Mouse (Mus musculus): ENCODE data around the gene Myrip. TPM values are rescaled to one million over a fixed set of nuclear protein-coding genes. Genes with fewer than 3 reads are reported as not detected.
"Not testable (repeated sequence)": the region's sequence is repeated elsewhere in the genome, so short reads cannot be mapped to it uniquely, and the experiment has no call there.

Gene Myrip
- polyA plus RNA-seq (2016; fragmentation: Nextera tagmentation; extraction: Ambion mirVana), result 0.38 TPM in 1 of 2 replicates, not detected in the other

DNA sequence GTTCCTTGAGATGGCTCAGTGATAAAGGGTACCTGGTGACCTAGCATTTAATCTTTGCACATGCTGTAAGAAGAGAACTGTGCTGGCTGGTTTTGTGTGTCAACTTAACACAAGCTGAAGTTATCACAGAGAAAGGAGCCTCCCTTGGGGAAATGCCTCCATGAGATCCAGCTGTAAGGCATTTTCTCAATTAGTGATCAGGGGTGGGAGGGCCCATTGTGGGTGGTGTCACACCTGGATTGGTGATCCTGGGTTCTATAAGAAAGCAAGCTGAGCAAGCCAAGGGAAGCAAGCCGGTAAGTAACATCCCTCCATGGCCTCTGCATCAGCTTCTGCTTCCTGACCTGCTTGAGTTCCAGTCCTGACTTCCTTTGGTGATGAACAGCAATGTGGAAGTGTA lies at the start of gene Myrip:
Gene Myrip (plus strand): TSS at position 301 of the 400 bp plus-strand sequence.
- not testable (repeated sequence) for H3K27ac ChIP-seq; ATAC-seq (ENCODE audit: insufficient number of reproducible peaks, insufficient read depth, low FRiP score, low TSS enrichment, low read depth); H3K36me3 ChIP-seq; H3K4me2 ChIP-seq; H3K9me3 ChIP-seq; H3K9ac ChIP-seq (replicated peaks); H3K4me3 ChIP-seq (replicated peaks)
- WGBS, result 90% methylated on average over 1 of the region's 1 CpGs
- peaks cover 16% of the 10 kb centered on the region for H3K4me1 ChIP-seq (replicated peaks)
- H3K27me3 ChIP-seq, result peaks cover 58% of the 10 kb centered on the region

- 71% methylated on average over 8 of the region's 8 CpGs for WGBS
- Histone ChIP-seq H3K9ac (replicated peaks) (no peak overlapping the region), H3K9me3 (no peaks in the 10 kb centered on the region), H3K36me3 (no peaks in the 10 kb centered on the region), H3K4me3 (replicated peaks) (no peak overlapping the region), H3K4me1 (replicated peaks) (peaks cover 6% of the 10 kb centered on the region; the same call in 1 of the 2 replicates), H3K27ac (no peak overlapping the region), H3K4me2 (no peak overlapping the region), H3K27me3 (no peaks in the 10 kb centered on the region)
- no peak for ATAC-seq (ENCODE audit: insufficient number of reproducible peaks, insufficient read depth, low FRiP score, low TSS enrichment, low read depth)
Measured at GRCm38 (mm10) chr9:120259805-120260204, 41.5 kb upstream of the Myrip start.

DNA sequence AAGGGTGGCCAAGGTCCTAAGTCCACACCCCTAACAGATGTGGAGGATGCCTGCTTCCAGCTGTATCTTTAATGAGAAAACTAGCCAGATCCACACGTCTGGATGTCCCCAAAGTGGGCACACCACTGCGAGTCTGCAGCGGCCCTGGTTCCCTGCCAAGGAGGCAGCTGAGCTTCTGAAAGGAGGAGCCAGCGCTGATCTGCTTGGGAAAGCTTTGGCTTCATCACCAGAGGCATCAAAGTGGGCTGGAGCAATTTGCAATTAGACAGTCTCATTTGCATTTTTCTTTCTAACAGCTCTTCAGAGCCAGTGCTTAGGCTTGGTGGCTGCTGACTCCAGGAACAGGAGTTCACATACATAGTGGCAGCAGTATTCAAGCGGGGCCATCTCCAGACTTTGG lies 37.3 kb upstream of the Myrip start:
- no peaks in the 10 kb centered on the region for H3K9me3 ChIP-seq
- H3K4me3 ChIP-seq (replicated peaks), result no peak overlapping the region
- no peak for ATAC-seq (ENCODE audit: insufficient number of reproducible peaks, insufficient read depth, low FRiP score, low TSS enrichment, low read depth)
- no peak overlapping the region for H3K9ac ChIP-seq (replicated peaks)
- 61% methylated on average over 5 of the region's 5 CpGs for WGBS
- no peak overlapping the region for H3K4me2 ChIP-seq
- H3K4me1 ChIP-seq (replicated peaks), result peaks cover 6% of the 10 kb centered on the region; the same call in 1 of the 2 replicates
- H3K36me3 ChIP-seq, result no peaks in the 10 kb centered on the region
- no peaks in the 10 kb centered on the region for H3K27me3 ChIP-seq
- H3K27ac ChIP-seq, result no peak overlapping the region

DNA sequence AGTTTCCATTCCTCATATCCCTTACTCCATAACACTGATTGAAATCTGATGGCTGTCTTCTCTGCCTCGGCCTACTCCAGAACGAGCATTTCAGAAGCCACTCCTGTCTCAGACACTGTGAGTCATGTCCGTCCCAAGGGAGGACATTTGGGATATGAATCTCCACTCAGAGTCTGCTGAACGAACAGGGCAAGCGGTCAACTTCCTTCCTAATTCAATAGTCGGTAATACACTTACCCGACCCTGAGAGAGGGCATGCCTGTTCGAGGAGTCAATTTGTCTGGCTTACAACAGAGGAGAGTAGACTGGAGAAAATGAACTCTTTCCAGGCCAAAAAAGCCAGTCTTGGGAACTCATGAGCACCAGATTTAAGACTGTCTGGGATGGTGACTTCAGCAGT lies 28.2 kb upstream of the Myrip start:
- Histone ChIP-seq H3K36me3 (no peaks in the 10 kb centered on the region), H3K27me3 (no peaks in the 10 kb centered on the region), H3K9me3 (no peaks in the 10 kb centered on the region), H3K9ac (replicated peaks) (no peak overlapping the region), H3K27ac (no peak overlapping the region), H3K4me1 (replicated peaks) (no peaks in the 10 kb centered on the region), H3K4me2 (no peak overlapping the region), H3K4me3 (replicated peaks) (no peak overlapping the region)
- no peak for ATAC-seq (ENCODE audit: insufficient number of reproducible peaks, insufficient read depth, low FRiP score, low TSS enrichment, low read depth)
- 80% methylated on average over 8 of the region's 8 CpGs for WGBS

GRCm38 (mm10) chr9:120275226-120275625 lies 26.1 kb upstream of the Myrip start:
- no peak overlapping the region for H3K4me3 ChIP-seq (replicated peaks)
- no peak overlapping the region for H3K9ac ChIP-seq (replicated peaks)
- H3K4me2 ChIP-seq, result no peak overlapping the region
- no peak overlapping the region for H3K27ac ChIP-seq
- 80% methylated on average over 7 of the region's 7 CpGs for WGBS
- H3K27me3 ChIP-seq, result no peaks in the 10 kb centered on the region
- ATAC-seq (ENCODE audit: insufficient number of reproducible peaks, insufficient read depth, low FRiP score, low TSS enrichment, low read depth), result no peak
- H3K36me3 ChIP-seq, result no peaks in the 10 kb centered on the region
- no peaks in the 10 kb centered on the region for H3K9me3 ChIP-seq
- no peaks in the 10 kb centered on the region for H3K4me1 ChIP-seq (replicated peaks)

- H3K9me3 ChIP-seq, result no peaks in the 10 kb centered on the region
- H3K4me3 ChIP-seq (replicated peaks), result no peak overlapping the region
- no peak for ATAC-seq (ENCODE audit: insufficient number of reproducible peaks, insufficient read depth, low FRiP score, low TSS enrichment, low read depth)
- H3K27me3 ChIP-seq, result no peaks in the 10 kb centered on the region
- H3K4me1 ChIP-seq (replicated peaks), result no peaks in the 10 kb centered on the region
- no peaks in the 10 kb centered on the region for H3K36me3 ChIP-seq
- no peak overlapping the region for H3K4me2 ChIP-seq
- whole genome bisulfite sequencing, result 86% methylated on average over 12 of the region's 12 CpGs
- H3K27ac ChIP-seq, result no peak overlapping the region
- no peak overlapping the region for H3K9ac ChIP-seq (replicated peaks)
Measured at GRCm38 (mm10) chr9:120281147-120281546, 20.2 kb upstream of the Myrip start.

- no peak for ATAC-seq (ENCODE audit: insufficient number of reproducible peaks, insufficient read depth, low FRiP score, low TSS enrichment, low read depth)
- H3K27me3 ChIP-seq, result peaks cover 3% of the 10 kb centered on the region; the same call in 1 of the 2 replicates
- no peaks in the 10 kb centered on the region for H3K36me3 ChIP-seq
- H3K4me2 ChIP-seq, result no peak overlapping the region
- no peak overlapping the region for H3K9ac ChIP-seq (replicated peaks)
- H3K4me3 ChIP-seq (replicated peaks), result no peak overlapping the region
- no peak overlapping the region for H3K27ac ChIP-seq
- H3K9me3 ChIP-seq, result no peaks in the 10 kb centered on the region
- 75% methylated on average over 9 of the region's 9 CpGs for WGBS
- H3K4me1 ChIP-seq (replicated peaks), result no peaks in the 10 kb centered on the region
Measured at GRCm38 (mm10) chr9:120282461-120283047, 18.8 kb upstream of the Myrip start.

DNA sequence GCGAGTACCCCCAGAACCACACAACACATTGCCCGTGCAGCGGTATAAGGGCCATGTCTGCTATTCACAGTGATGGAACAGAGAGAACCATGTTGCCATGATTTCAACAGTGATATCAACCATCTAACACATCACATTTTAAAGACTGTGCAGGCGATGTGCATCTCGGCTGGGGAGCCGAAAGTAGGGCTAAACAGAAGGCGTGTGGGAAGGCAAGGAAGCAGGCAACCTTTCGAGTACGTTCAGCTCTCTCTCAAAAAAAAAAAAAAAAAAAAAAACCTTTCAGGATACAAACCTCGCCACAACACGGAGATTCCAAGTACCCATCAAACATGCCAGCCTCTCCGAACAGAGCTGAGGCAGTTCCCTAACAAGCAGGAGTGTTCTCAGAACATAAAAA lies 17.8 kb upstream of the Myrip start:
- WGBS, result 89% methylated on average over 12 of the region's 12 CpGs
- Histone ChIP-seq H3K4me1 (replicated peaks) (no peaks in the 10 kb centered on the region), H3K9me3 (no peaks in the 10 kb centered on the region), H3K27me3 (peaks cover 3% of the 10 kb centered on the region; the same call in 1 of the 2 replicates), H3K9ac (replicated peaks) (no peak overlapping the region), H3K27ac (no peak overlapping the region), H3K4me2 (no peak overlapping the region), H3K4me3 (replicated peaks) (no peak overlapping the region), H3K36me3 (no peaks in the 10 kb centered on the region)
- no peak for ATAC-seq (ENCODE audit: insufficient number of reproducible peaks, insufficient read depth, low FRiP score, low TSS enrichment, low read depth)

DNA sequence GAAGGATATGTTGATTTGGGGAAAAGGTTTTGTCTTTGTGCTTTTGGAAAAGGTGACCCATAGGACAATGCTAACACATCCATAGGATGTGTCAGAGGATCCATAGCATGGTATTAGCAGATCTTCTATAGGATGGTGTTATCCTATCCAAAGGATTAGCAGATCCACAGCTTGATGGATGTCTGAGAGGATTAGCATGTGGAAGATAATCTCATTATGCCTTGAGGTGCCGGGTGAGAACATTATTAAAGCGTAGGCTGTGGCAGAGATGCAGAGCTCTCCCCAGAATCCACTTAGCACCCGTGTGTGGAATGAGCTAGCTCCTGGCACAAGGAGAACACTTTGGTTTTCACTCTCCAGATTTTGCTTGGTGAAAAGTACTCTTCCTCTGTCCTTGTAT lies 13.3 kb upstream of the Myrip start:
- Histone ChIP-seq H3K36me3 (no peaks in the 10 kb centered on the region), H3K4me2 (no peak overlapping the region), H3K4me1 (replicated peaks) (no peaks in the 10 kb centered on the region), H3K27me3 (peaks cover 3% of the 10 kb centered on the region; the same call in 1 of the 2 replicates), H3K27ac (no peak overlapping the region), H3K9me3 (no peaks in the 10 kb centered on the region), H3K9ac (replicated peaks) (no peak overlapping the region), H3K4me3 (replicated peaks) (no peak overlapping the region)
- 51% methylated on average over 3 of the region's 3 CpGs for WGBS
- ATAC-seq (ENCODE audit: insufficient number of reproducible peaks, insufficient read depth, low FRiP score, low TSS enrichment, low read depth), result no peak

DNA sequence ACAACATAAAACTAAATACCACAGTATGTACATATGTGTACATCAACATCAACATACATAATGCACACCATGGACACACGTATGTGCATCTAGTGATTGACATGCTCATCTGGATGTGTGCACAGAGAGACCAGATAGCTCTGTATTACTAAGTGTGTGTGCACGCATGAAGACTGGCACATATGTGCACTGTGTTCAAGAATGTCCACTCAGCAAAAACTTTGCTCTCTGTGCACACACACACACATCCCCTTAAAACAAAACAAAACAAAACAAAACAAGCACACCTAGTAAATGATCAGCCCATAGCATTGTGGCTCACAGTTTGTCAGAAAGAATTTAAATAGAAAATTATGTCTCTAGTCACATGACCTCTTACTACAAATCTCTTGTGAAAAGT lies 10.9 kb upstream of the Myrip start:
- 88% methylated on average over 2 of the region's 2 CpGs for WGBS
- no peak for ATAC-seq (ENCODE audit: insufficient number of reproducible peaks, insufficient read depth, low FRiP score, low TSS enrichment, low read depth)
- Histone ChIP-seq H3K4me3 (replicated peaks) (no peak overlapping the region), H3K4me2 (no peak overlapping the region), H3K9me3 (no peaks in the 10 kb centered on the region), H3K9ac (replicated peaks) (no peak overlapping the region), H3K4me1 (replicated peaks) (no peaks in the 10 kb centered on the region), H3K27me3 (peaks cover 3% of the 10 kb centered on the region; the same call in 1 of the 2 replicates), H3K27ac (no peak overlapping the region), H3K36me3 (no peaks in the 10 kb centered on the region)

DNA sequence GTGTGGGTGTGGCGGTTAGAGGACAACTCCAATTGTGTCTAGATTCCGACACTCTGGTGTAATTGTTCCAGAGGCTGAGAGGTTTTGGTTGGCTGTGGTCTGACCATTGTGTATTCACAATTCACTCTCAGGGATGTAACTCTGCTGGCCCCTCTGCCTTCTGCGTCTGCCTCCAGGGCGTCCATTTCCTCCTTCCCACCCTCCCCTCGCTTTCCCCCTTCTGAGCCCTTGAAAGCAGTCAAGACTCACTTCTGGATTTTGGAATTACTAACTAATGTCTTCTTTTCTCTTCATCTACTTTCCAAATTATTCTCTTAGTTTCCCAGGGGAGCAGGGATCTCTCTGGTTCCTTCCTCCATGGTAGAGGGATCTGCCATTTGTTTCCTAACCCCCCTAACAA lies 8.8 kb upstream of the Myrip start:
- H3K4me1 ChIP-seq (replicated peaks), result no peaks in the 10 kb centered on the region
- no peak for ATAC-seq (ENCODE audit: insufficient number of reproducible peaks, insufficient read depth, low FRiP score, low TSS enrichment, low read depth)
- no peaks in the 10 kb centered on the region for H3K36me3 ChIP-seq
- no peaks in the 10 kb centered on the region for H3K27me3 ChIP-seq
- WGBS, result 73% methylated on average over 5 of the region's 5 CpGs
- H3K4me3 ChIP-seq (replicated peaks), result no peak overlapping the region
- no peak overlapping the region for H3K4me2 ChIP-seq
- H3K9me3 ChIP-seq, result no peaks in the 10 kb centered on the region
- no peak overlapping the region for H3K27ac ChIP-seq
- no peak overlapping the region for H3K9ac ChIP-seq (replicated peaks)

GRCm38 (mm10) chr9:120295527-120295926 lies 5.8 kb upstream of the Myrip start:
- H3K27ac ChIP-seq, result no peak overlapping the region
- peaks cover 4% of the 10 kb centered on the region; the same call in 1 of the 2 replicates for H3K27me3 ChIP-seq
- no peaks in the 10 kb centered on the region for H3K4me1 ChIP-seq (replicated peaks)
- no peaks in the 10 kb centered on the region for H3K9me3 ChIP-seq
- H3K4me3 ChIP-seq (replicated peaks), result no peak overlapping the region
- WGBS, result 73% methylated on average over 5 of the region's 5 CpGs
- H3K9ac ChIP-seq (replicated peaks), result no peak overlapping the region
- ATAC-seq (ENCODE audit: insufficient number of reproducible peaks, insufficient read depth, low FRiP score, low TSS enrichment, low read depth), result no peak
- no peaks in the 10 kb centered on the region for H3K36me3 ChIP-seq
- H3K4me2 ChIP-seq, result no peak overlapping the region
